Mouse (Mus musculus) intestine, embryonic 16.5 days (tissue): ENCODE measurements around the gene Gpr18. TPM values are rescaled to one million over a fixed set of nuclear protein-coding genes. Genes with fewer than 3 reads are reported as not detected.

Source experiments
- ATAC-seq: fragments of 200-750 bp; cut with Nextera tagmentation; 2 replicates; pipeline ENCODE4 v1.8.0; 2017; ENCODE audit warnings: moderate TSS enrichment, moderate library complexity
- H3K27ac ChIP-seq: fragments of 300-500 bp; sonication (generic); 2 replicates; pipeline ENCODE4 v1.5.1; 2014; ENCODE audit warnings: mild to moderate bottlenecking, low read length
- H3K27me3 ChIP-seq: fragments of 300-500 bp; sonication (generic); replicated peaks from 2 replicates; pipeline ENCODE4 v1.6.1; 2014; ENCODE audit warnings: low read length, control low read depth, mixed read lengths; ENCODE audit not compliant: control insufficient read depth, insufficient read depth
- H3K36me3 ChIP-seq: fragments of 300-500 bp; sonication (generic); 2 replicates; pipeline ENCODE4 v1.6.1; 2014; ENCODE audit warnings: low read length, control low read depth; ENCODE audit not compliant: control insufficient read depth, insufficient read depth
- H3K4me1 ChIP-seq: fragments of 300-500 bp; sonication (generic); 2 replicates; pipeline ENCODE4 v1.6.1; 2014; ENCODE audit warnings: low read length, control low read depth, mixed read lengths; ENCODE audit not compliant: control insufficient read depth, insufficient read depth
- H3K4me2 ChIP-seq: fragments of 300-500 bp; sonication (generic); 2 replicates; pipeline ENCODE4 v1.6.1; 2014; ENCODE audit warnings: low read depth, low read length, control low read depth
- H3K4me3 ChIP-seq: fragments of 300-500 bp; sonication (generic); 2 replicates; pipeline ENCODE4 v1.5.1; 2014; ENCODE audit warnings: mild to moderate bottlenecking, low read length
- H3K9ac ChIP-seq: fragments of 300-500 bp; sonication (generic); 2 replicates; pipeline ENCODE4 v1.6.1; 2014; ENCODE audit warnings: low read depth, low read length
- H3K9me3 ChIP-seq: fragments of 300-500 bp; sonication (generic); 2 replicates; pipeline ENCODE4 v1.6.1; 2016; ENCODE audit warnings: low read length, control low read depth; ENCODE audit not compliant: control insufficient read depth
- WGBS: fragments of 180-500 bp; shearing (Covaris S2); extraction: QIAGEN DNeasy Blood & Tissue Kit; methylation state at CpG from one replicate; pipeline ENCODE4 v1.1.7; 2014; 5-methylcytosine and 5-hydroxymethylcytosine counted together
- polyA plus RNA-seq: library from polyadenylated mRNA; unstranded; fragments of >200 nt; fragmentation: Nextera tagmentation; extraction: Ambion mirVana; gene quantifications from 2 replicates; pipeline ENCODE4 v1.2.1, GENCODE M21; 2015

The Gpr18 gene
- polyA plus RNA-seq, 1 experiment from 2014 or later: 0.34 TPM

DNA sequence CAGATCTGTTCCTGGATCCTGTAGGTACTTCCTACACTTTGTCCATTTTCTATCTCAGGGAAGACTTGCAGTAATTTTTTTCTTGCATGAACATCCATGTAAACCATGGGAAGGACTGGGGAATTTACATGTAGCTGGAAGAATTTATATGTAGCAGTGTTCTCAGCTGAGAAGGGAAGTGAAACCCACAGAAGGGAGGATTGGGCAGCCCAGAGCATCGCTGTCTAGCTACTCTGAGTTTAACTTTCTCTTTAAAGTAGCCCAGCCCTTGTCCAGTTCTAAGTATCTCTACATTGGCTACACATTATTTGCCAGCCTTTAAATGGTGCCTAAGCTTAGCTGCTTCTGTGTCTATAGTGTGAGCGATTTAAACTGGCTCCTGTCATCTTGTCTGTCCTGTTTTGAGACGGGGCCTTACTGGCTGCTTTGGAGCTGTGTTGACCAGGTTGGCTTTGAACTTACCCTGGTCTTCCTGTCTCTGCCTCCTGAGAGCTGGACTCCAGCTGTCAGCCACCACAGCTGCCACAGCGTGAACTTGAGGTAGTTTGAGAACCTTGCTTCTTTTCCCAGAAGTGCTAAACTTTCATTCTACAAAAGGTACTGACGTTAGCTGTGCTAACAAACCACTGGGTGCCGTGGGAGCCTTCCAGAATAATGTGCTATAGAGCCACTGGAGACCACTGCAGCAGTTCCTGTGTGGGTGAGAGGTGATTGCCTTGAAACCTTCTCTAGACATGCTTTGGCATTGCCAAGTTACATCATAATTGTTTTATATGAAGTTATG lies 922 bp upstream of the Gpr18 start:
- no peak overlapping the region for H3K4me3 ChIP-seq
- H3K27me3 ChIP-seq: no peaks in the 10 kb centered on the region
- no peak overlapping the region for H3K27ac ChIP-seq
- H3K36me3 ChIP-seq: peaks cover 5% of the 10 kb centered on the region; the same call in 1 of the 2 replicates
- no peak overlapping the region for H3K4me2 ChIP-seq
- WGBS: 85% methylated on average over 6 of the region's 6 CpGs
- H3K4me1 ChIP-seq: peaks cover 11% of the 10 kb centered on the region
- H3K9me3 ChIP-seq: no peaks in the 10 kb centered on the region
- no peak overlapping the region for H3K9ac ChIP-seq
- no peak for ATAC-seq

GRCm38 (mm10) chr14:121915143-121915542 lies 438 bp downstream of the Gpr18 start:
- Histone ChIP-seq H3K9me3 (no peaks in the 10 kb centered on the region), H3K4me1 (0 out of 2 replicates have a peak, but pooled peaks cover under 1% of the 10 kb centered on the region), H3K4me3 (no peak overlapping the region), H3K9ac (no peak overlapping the region), H3K27ac (no peak overlapping the region), H3K4me2 (no peak overlapping the region), H3K27me3 (no peaks in the 10 kb centered on the region), H3K36me3 (peaks cover 2% of the 10 kb centered on the region; the same call in 1 of the 2 replicates)
- WGBS: 84% methylated on average over 5 of the region's 5 CpGs
- ATAC-seq: no peak

GRCm38 (mm10) chr14:121912501-121912900 lies 3.1 kb downstream of the Gpr18 start:
- WGBS: 90% methylated on average over 7 of the region's 7 CpGs
- H3K27me3 ChIP-seq: no peaks in the 10 kb centered on the region
- H3K36me3 ChIP-seq: no peaks in the 10 kb centered on the region
- no peak overlapping the region for H3K4me2 ChIP-seq
- no peak overlapping the region for H3K9ac ChIP-seq
- ATAC-seq: no peak
- H3K4me1 ChIP-seq: no peaks in the 10 kb centered on the region
- no peak overlapping the region for H3K27ac ChIP-seq
- H3K4me3 ChIP-seq: no peak overlapping the region
- no peaks in the 10 kb centered on the region for H3K9me3 ChIP-seq

DNA sequence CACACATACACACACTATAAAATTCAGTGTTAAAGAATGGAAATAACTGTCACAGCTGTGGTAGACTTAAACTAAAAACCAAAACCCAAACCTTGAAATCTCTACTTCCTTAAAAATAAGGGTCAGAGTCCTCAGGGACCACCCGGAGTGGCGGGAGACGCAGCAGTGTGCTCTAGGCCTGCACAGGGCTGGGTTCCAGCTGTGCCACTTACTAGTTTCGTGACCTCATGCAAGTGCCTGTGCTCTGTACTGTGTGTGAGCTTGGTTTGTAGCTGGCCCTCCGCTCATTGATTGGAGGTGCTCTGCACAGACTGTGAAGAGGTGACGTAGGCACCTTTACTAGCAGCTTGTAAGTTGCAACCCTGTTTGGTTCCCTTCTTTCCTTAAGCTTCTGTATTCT lies 5.7 kb downstream of the Gpr18 start:
- ATAC-seq: no peak
- no peaks in the 10 kb centered on the region for H3K4me1 ChIP-seq
- no peaks in the 10 kb centered on the region for H3K9me3 ChIP-seq
- 90% methylated on average over 6 of the region's 6 CpGs for WGBS
- H3K27me3 ChIP-seq: no peaks in the 10 kb centered on the region
- no peaks in the 10 kb centered on the region for H3K36me3 ChIP-seq
- no peak overlapping the region for H3K9ac ChIP-seq
- no peak overlapping the region for H3K4me3 ChIP-seq
- no peak overlapping the region for H3K4me2 ChIP-seq
- no peak overlapping the region for H3K27ac ChIP-seq

- no peak for ATAC-seq
- Histone ChIP-seq H3K36me3 (no peaks in the 10 kb centered on the region), H3K9me3 (no peaks in the 10 kb centered on the region), H3K9ac (no peak overlapping the region), H3K4me2 (no peak overlapping the region), H3K27me3 (no peaks in the 10 kb centered on the region), H3K27ac (no peak overlapping the region), H3K4me1 (no peaks in the 10 kb centered on the region), H3K4me3 (no peak overlapping the region)
- WGBS: 83% methylated on average over 11 of the region's 11 CpGs
Measured at GRCm38 (mm10) chr14:121906992-121907681, 8.4 kb downstream of the Gpr18 start.

- H3K27me3 ChIP-seq: no peaks in the 10 kb centered on the region
- no peak overlapping the region for H3K27ac ChIP-seq
- ATAC-seq: no peak
- H3K4me2 ChIP-seq: no peak overlapping the region
- WGBS: 74% methylated on average over 8 of the region's 8 CpGs
- H3K4me1 ChIP-seq: no peaks in the 10 kb centered on the region
- no peak overlapping the region for H3K9ac ChIP-seq
- H3K36me3 ChIP-seq: no peaks in the 10 kb centered on the region
- no peak overlapping the region for H3K4me3 ChIP-seq
- H3K9me3 ChIP-seq: no peaks in the 10 kb centered on the region
Measured at GRCm38 (mm10) chr14:121906341-121906991, 9.1 kb downstream of the Gpr18 start.

DNA sequence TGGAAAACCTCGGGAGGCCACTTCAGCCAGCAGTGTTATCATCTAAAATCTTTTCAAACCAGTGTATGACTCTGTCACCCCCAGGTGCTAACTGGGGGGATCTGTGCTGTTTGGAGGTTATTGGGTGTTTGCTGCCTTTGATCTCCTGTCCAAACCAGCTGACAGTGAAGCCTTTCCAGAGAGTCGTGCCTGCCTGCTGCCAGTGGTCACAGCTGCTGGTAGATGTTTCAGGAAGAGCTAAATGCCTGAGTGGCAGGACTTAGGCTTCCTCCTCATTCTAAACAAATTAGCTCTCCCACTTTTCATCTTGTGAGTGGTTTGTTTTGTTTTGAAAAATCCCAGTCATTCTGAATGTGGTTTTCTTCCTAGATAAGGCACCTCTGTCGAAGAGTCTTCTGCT lies 10.8 kb downstream of the Gpr18 start:
- no peaks in the 10 kb centered on the region for H3K9me3 ChIP-seq
- no peak overlapping the region for H3K9ac ChIP-seq
- 38% methylated on average over 3 of the region's 3 CpGs for WGBS
- H3K36me3 ChIP-seq: no peaks in the 10 kb centered on the region
- H3K27me3 ChIP-seq: no peaks in the 10 kb centered on the region
- H3K4me1 ChIP-seq: no peaks in the 10 kb centered on the region
- H3K4me2 ChIP-seq: no peak overlapping the region
- H3K27ac ChIP-seq: no peak overlapping the region
- no peak overlapping the region for H3K4me3 ChIP-seq
- ATAC-seq: no peak

DNA sequence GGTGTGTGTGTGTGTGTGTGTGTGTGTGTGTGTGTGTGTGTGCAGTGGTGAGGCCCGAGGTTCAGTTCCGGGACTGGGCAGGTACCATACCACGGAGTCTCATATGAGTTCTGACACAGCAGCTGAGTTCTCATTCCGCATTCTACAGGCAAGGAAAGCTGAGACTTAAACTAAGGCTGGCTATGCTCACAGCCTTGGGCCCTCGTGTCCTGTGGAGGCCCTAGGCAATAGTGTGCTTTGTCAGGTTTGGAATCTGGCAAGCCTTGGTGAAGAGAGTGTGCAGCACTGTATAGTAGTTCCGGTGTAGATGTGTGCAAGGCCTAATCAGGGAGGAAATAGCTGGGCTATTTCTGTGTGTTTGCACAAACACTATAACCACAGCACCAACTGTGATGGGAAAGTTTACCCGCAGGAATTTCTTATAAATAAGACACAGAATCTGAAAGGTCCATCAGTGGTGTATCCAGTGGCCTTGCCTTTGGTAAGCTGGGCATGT lies 12.2 kb downstream of the Gpr18 start:
- no peaks in the 10 kb centered on the region for H3K9me3 ChIP-seq
- H3K4me2 ChIP-seq: no peak overlapping the region
- H3K27me3 ChIP-seq: no peaks in the 10 kb centered on the region
- 87% methylated on average over 7 of the region's 7 CpGs for WGBS
- H3K4me3 ChIP-seq: no peak overlapping the region
- H3K27ac ChIP-seq: no peak overlapping the region
- no peak overlapping the region for H3K9ac ChIP-seq
- peak; percentile 33; the same call in 1 of the 2 replicates for ATAC-seq
- no peaks in the 10 kb centered on the region for H3K36me3 ChIP-seq
- no peaks in the 10 kb centered on the region for H3K4me1 ChIP-seq

DNA sequence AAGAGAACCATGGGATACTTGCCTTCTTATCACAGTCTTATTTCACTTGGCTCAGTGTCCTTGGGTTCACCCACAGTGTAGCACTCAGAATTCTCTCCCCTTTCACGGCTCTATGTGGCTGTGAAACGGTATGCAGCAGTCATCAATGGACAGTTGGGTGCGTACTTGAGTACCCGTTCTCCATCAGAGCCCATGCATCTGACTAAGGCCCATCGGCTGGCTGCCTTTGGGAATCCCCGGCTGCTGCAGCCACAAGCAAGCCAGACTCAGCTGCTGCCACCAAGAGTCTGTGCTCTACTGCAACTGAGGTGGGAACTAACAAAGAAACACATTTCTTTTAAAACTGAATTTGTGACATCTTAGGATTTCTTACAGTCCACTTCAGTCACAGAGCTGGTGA lies 14.1 kb downstream of the Gpr18 start:
- no peaks in the 10 kb centered on the region; the same call in 1 of the 2 replicates for H3K4me1 ChIP-seq
- no peak for ATAC-seq
- H3K27ac ChIP-seq: no peak overlapping the region
- H3K9me3 ChIP-seq: no peaks in the 10 kb centered on the region
- no peak overlapping the region for H3K4me3 ChIP-seq
- H3K4me2 ChIP-seq: no peak overlapping the region
- no peaks in the 10 kb centered on the region for H3K36me3 ChIP-seq
- H3K27me3 ChIP-seq: no peaks in the 10 kb centered on the region
- no peak overlapping the region for H3K9ac ChIP-seq
- 93% methylated on average over 6 of the region's 6 CpGs for WGBS
